Mouse (Mus musculus): ENCODE results near the gene Selenov.

The Selenov gene

GRCm38 (mm10) chr7:28290638-28291590 is at the start of gene Selenov:
Gene Selenov, minus strand, starts transcription at chr7:28291186.
- DNase-seq = no peak

- DNase-seq = peak; percentile 67
Observed at GRCm38 (mm10) chr7:28339213-28339917, 48.4 kb upstream of the Selenov start.

- peak; percentile 98 for DNase-seq
Observed at GRCm38 (mm10) chr7:28338108-28338998, 47.4 kb upstream of the Selenov start, which contains the start of gene Supt5. Gene Supt5, minus strand, starts transcription at chr7:28338746.

- DNase-seq = no peak
Observed at GRCm38 (mm10) chr7:28335471-28335870, 44.5 kb upstream of the Selenov start.

GRCm38 (mm10) chr7:28334534-28334933 is 43.5 kb upstream of the Selenov start:
- no peak for DNase-seq

GRCm38 (mm10) chr7:28328260-28328659 is 37.3 kb upstream of the Selenov start:
- no peak for DNase-seq

- DNase-seq = no peak
Observed at GRCm38 (mm10) chr7:28326457-28326856, 35.5 kb upstream of the Selenov start.

- no peak for DNase-seq
Observed at GRCm38 (mm10) chr7:28325293-28325692, 34.3 kb upstream of the Selenov start.

GRCm38 (mm10) chr7:28321974-28322720 is 31.2 kb upstream of the Selenov start:
- DNase-seq = peak; percentile 67

GRCm38 (mm10) chr7:28318714-28319113 is 27.7 kb upstream of the Selenov start:
- DNase-seq = no peak

- no peak for DNase-seq
Observed at GRCm38 (mm10) chr7:28318036-28318435, 27.1 kb upstream of the Selenov start.

- peak; percentile 97 for DNase-seq
Observed at GRCm38 (mm10) chr7:28311926-28312543, 21.0 kb upstream of the Selenov start, which contains the start of gene Timm50. Gene Timm50, minus strand, starts transcription at chr7:28312072.

- no peak for DNase-seq
Observed at GRCm38 (mm10) chr7:28311151-28311925, 20.4 kb upstream of the Selenov start.

- no peak for DNase-seq
Observed at GRCm38 (mm10) chr7:28309737-28310136, 18.8 kb upstream of the Selenov start.

- DNase-seq = peak; percentile 77
Observed at GRCm38 (mm10) chr7:28306216-28306615, 15.2 kb upstream of the Selenov start.

- peak; percentile 74 for DNase-seq
Observed at GRCm38 (mm10) chr7:28305641-28306040, 14.7 kb upstream of the Selenov start.

GRCm38 (mm10) chr7:28301616-28302433 is 10.8 kb upstream of the Selenov start, which contains the start of gene Dll3:
Gene Dll3, minus strand, starts transcription at chr7:28302238.
- DNase-seq = no peak

GRCm38 (mm10) chr7:28298837-28299625 is 8.0 kb upstream of the Selenov start:
- no peak for DNase-seq

- DNase-seq = peak; percentile 43
Observed at GRCm38 (mm10) chr7:28294481-28294880, 3.5 kb upstream of the Selenov start.

Data from kidney, adult 11 months (tissue).